Mouse (Mus musculus): ENCODE measurements around the gene Map3k10. TPM values are rescaled to one million over a fixed set of nuclear protein-coding genes. Genes with fewer than 3 reads are reported as not detected.

Map3k10 gene
- 100 to 1,000 TPM; 166 to 174 (median 173) TPM for total RNA-seq (2022)

- peak; percentile 93 to 96 for DNase-seq (ENCODE audit: low spot score in 2 of 2)
Measured at GRCm38 (mm10) chr7:27674522-27675221, at the start of gene Map3k10. Gene Map3k10 (minus strand): TSS chr7:27674598.

GRCm38 (mm10) chr7:27721951-27722350 lies 47.6 kb upstream of the Map3k10 start:
- no peak for DNase-seq (ENCODE audit: low spot score in 2 of 2)

- DNase-seq (ENCODE audit: low spot score in 2 of 2): no peak
Measured at GRCm38 (mm10) chr7:27710402-27710801, 36.0 kb upstream of the Map3k10 start.

- DNase-seq (ENCODE audit: low spot score in 2 of 2): no peak
Measured at GRCm38 (mm10) chr7:27696711-27697110, 22.3 kb upstream of the Map3k10 start.

- DNase-seq (ENCODE audit: low spot score in 2 of 2): no peak
Measured at GRCm38 (mm10) chr7:27691076-27691475, 16.7 kb upstream of the Map3k10 start.

GRCm38 (mm10) chr7:27688815-27689612 lies 14.6 kb upstream of the Map3k10 start, which contains the start of gene Zfp607b:
Gene Zfp607b (plus strand): TSS chr7:27689340.
- DNase-seq (ENCODE audit: low spot score in 2 of 2): peak; percentile 82 to 97

GRCm38 (mm10) chr7:27688246-27688788 lies 13.9 kb upstream of the Map3k10 start:
- DNase-seq (ENCODE audit: low spot score in 2 of 2): no peak

- DNase-seq (ENCODE audit: low spot score in 2 of 2): no peak
Measured at GRCm38 (mm10) chr7:27687836-27688235, 13.4 kb upstream of the Map3k10 start.

GRCm38 (mm10) chr7:27687043-27687442 lies 12.6 kb upstream of the Map3k10 start:
- DNase-seq (ENCODE audit: low spot score in 2 of 2): no peak

- no peak for DNase-seq (ENCODE audit: low spot score in 2 of 2)
Measured at GRCm38 (mm10) chr7:27685681-27686080, 11.3 kb upstream of the Map3k10 start.

- DNase-seq (ENCODE audit: low spot score in 2 of 2): no peak
Measured at GRCm38 (mm10) chr7:27685220-27685619, 10.8 kb upstream of the Map3k10 start.

- no peak for DNase-seq (ENCODE audit: low spot score in 2 of 2)
Measured at GRCm38 (mm10) chr7:27683218-27683617, 8.8 kb upstream of the Map3k10 start.

GRCm38 (mm10) chr7:27675222-27675612 lies 819 bp upstream of the Map3k10 start:
- DNase-seq (ENCODE audit: low spot score in 2 of 2): no peak

GRCm38 (mm10) chr7:27674195-27674521 lies 240 bp downstream of the Map3k10 start:
- DNase-seq (ENCODE audit: low spot score in 2 of 2): no peak

- no peak for DNase-seq (ENCODE audit: low spot score in 2 of 2)
Measured at GRCm38 (mm10) chr7:27673575-27674131, 745 bp downstream of the Map3k10 start.

- no peak for DNase-seq (ENCODE audit: low spot score in 2 of 2)
Measured at GRCm38 (mm10) chr7:27673064-27673574, 1.3 kb downstream of the Map3k10 start.

- no peak for DNase-seq (ENCODE audit: low spot score in 2 of 2)
Measured at GRCm38 (mm10) chr7:27662038-27662437, 12.4 kb downstream of the Map3k10 start.

- DNase-seq (ENCODE audit: low spot score in 2 of 2): no peak
Measured at GRCm38 (mm10) chr7:27658712-27659663, 15.4 kb downstream of the Map3k10 start.

- DNase-seq (ENCODE audit: low spot score in 2 of 2): no peak
Measured at GRCm38 (mm10) chr7:27657824-27658395, 16.5 kb downstream of the Map3k10 start.

- no peak for DNase-seq (ENCODE audit: low spot score in 2 of 2)
Measured at GRCm38 (mm10) chr7:27656600-27656999, 17.8 kb downstream of the Map3k10 start.
